Mouse (Mus musculus) MEL (cell line): ENCODE results near the gene Afg1l. TPM values are rescaled to one million over a fixed set of nuclear protein-coding genes. Genes with fewer than 3 reads are reported as not detected.

Experiments
- DNase-seq: peaks from one replicate; pipeline ENCODE4 v3.0.0; 2011; ENCODE audit warnings: low read depth, low spot score
- H3K27ac ChIP-seq: 2 replicates; pipeline ENCODE4 v1.5.1; 2012; ENCODE audit warnings: low read depth, mild to moderate bottlenecking, control low read depth, low read length, moderate library complexity; ENCODE audit not compliant: control insufficient read depth
- H3K27me3 ChIP-seq, 2 experiments: fragments of 150-350 bp in 1 of 2; sonication (generic) in 1 of 2; 2 replicates each; pipeline ENCODE4 v1.6.1; 2012; ENCODE audit warnings: low read length in 2 of 2, mild to moderate bottlenecking in 2 of 2, improper control_type of control experiment in 1 of 2, moderate library complexity in 1 of 2; ENCODE audit not compliant: insufficient read depth in 2 of 2, control insufficient read depth in 1 of 2
- H3K36me3 ChIP-seq, 2 experiments: 2 replicates each; pipeline ENCODE4 v1.6.1; 2012 to 2014; ENCODE audit warnings: low read length in 2 of 2, improper control_type of control experiment in 1 of 2, inconsistent platforms in 1 of 2, mild to moderate bottlenecking in 1 of 2; ENCODE audit not compliant: insufficient read depth in 2 of 2, control insufficient read depth in 1 of 2
- H3K4me1 ChIP-seq, 2 experiments: fragments of 150-350 bp in 1 of 2; sonication (generic) in 1 of 2; 2 replicates each; pipeline ENCODE4 v1.6.1; 2012; ENCODE audit warnings: low read length in 2 of 2, improper control_type of control experiment in 1 of 2, mild to moderate bottlenecking in 1 of 2; ENCODE audit not compliant: insufficient read depth in 2 of 2, control insufficient read depth in 1 of 2
- H3K4me3 ChIP-seq, 2 experiments: fragments of 150-350 bp in 1 of 2; sonication (generic) in 1 of 2; 2 replicates each; pipeline ENCODE4 v1.5.1; 2012; ENCODE audit warnings: low read depth in 2 of 2, low read length in 2 of 2, mild to moderate bottlenecking in 2 of 2, moderate library complexity in 2 of 2, control low read depth in 1 of 2, improper control_type of control experiment in 1 of 2; ENCODE audit not compliant: control insufficient read depth in 1 of 2, insufficient read depth in 1 of 2
- H3K79me2 ChIP-seq: 2 replicates; pipeline ENCODE4 v1.6.1; 2012; ENCODE audit warnings: mild to moderate bottlenecking, low read length, moderate library complexity; ENCODE audit not compliant: control insufficient read depth, poor library complexity, insufficient read depth
- H3K9ac ChIP-seq: 2 replicates; pipeline ENCODE4 v1.6.1; 2012; ENCODE audit warnings: low read depth, mild to moderate bottlenecking, control low read depth, low read length, moderate library complexity; ENCODE audit not compliant: control insufficient read depth, poor library complexity, severe bottlenecking
- H3K9me3 ChIP-seq: fragments of 150-350 bp; sonication (generic); replicated peaks from 2 replicates; pipeline ENCODE4 v1.6.1; 2012; ENCODE audit warnings: mild to moderate bottlenecking, low read length, improper control_type of control experiment, moderate library complexity; ENCODE audit not compliant: insufficient read depth
- CTCF ChIP-seq, 3 experiments: IDR thresholded peaks in 2 of 3; conservative IDR thresholded peaks in 1 of 3; 2 replicates each; pipeline ENCODE4 v1.5.1; 2011 to 2012; ENCODE audit warnings: low read length in 3 of 3, low read depth in 2 of 3, mild to moderate bottlenecking in 2 of 3, improper control_type of control experiment in 1 of 3, inconsistent platforms in 1 of 3, mixed read lengths in 1 of 3, moderate library complexity in 1 of 3; ENCODE audit not compliant: control insufficient read depth in 1 of 3, insufficient read depth in 1 of 3, poor library complexity in 1 of 3, severe bottlenecking in 1 of 3
- E2F4 ChIP-seq: IDR thresholded peaks from 2 replicates; pipeline ENCODE4 v1.6.1; 2011; ENCODE audit warnings: low read depth, low read length, improper control_type of control experiment, borderline replicate concordance
- EP300 ChIP-seq, 2 experiments: IDR thresholded peaks; 2 replicates each; pipeline ENCODE4 v1.6.1; 2011; ENCODE audit warnings: improper control_type of control experiment in 2 of 2, low read length in 2 of 2, low read depth in 1 of 2, mild to moderate bottlenecking in 1 of 2
- ETS1 ChIP-seq: IDR thresholded peaks from 2 replicates; pipeline ENCODE4 v1.6.1; 2012; ENCODE audit warnings: low read depth, mild to moderate bottlenecking, inconsistent platforms, low read length, improper control_type of control experiment, moderate library complexity
- GATA1 ChIP-seq: IDR thresholded peaks from 2 replicates; pipeline ENCODE4 v1.6.1; 2011; ENCODE audit warnings: low read depth, low read length, improper control_type of control experiment
- MYB ChIP-seq: IDR thresholded peaks from 2 replicates; pipeline ENCODE4 v1.6.1; 2011; ENCODE audit warnings: mild to moderate bottlenecking, low read depth, low read length, improper control_type of control experiment
- MYC ChIP-seq: IDR thresholded peaks from 2 replicates; pipeline ENCODE4 v1.6.1; 2011; ENCODE audit warnings: low read depth, mild to moderate bottlenecking, low read length, improper control_type of control experiment, moderate library complexity
- NELFE ChIP-seq: IDR thresholded peaks from 2 replicates; pipeline ENCODE4 v1.6.1; 2011; ENCODE audit warnings: low read depth, low read length, improper control_type of control experiment
- RCOR1 ChIP-seq: IDR thresholded peaks from 2 replicates; pipeline ENCODE4 v1.6.1; 2012; ENCODE audit warnings: low read depth, mild to moderate bottlenecking, inconsistent platforms, low read length, improper control_type of control experiment
- SMC3 ChIP-seq: IDR thresholded peaks from 2 replicates; pipeline ENCODE4 v1.6.1; 2011; ENCODE audit warnings: low read depth, low read length, improper control_type of control experiment
- TAL1 ChIP-seq: IDR thresholded peaks from 2 replicates; pipeline ENCODE4 v1.6.1; 2012; ENCODE audit warnings: mild to moderate bottlenecking, inconsistent platforms, low read length, moderate library complexity, mixed read lengths
- TBP ChIP-seq: IDR thresholded peaks from 2 replicates; pipeline ENCODE4 v1.8.0; 2011; ENCODE audit warnings: low read depth, low read length, improper control_type of control experiment
- TCF12 ChIP-seq: IDR thresholded peaks from 2 replicates; pipeline ENCODE4 v1.6.1; 2014; ENCODE audit warnings: low read depth, mild to moderate bottlenecking, inconsistent platforms, low read length, improper control_type of control experiment, moderate library complexity
- USF2 ChIP-seq, 2 experiments: IDR thresholded peaks; 2 replicates each; pipeline ENCODE4 v1.6.1; 2011 to 2012; ENCODE audit warnings: improper control_type of control experiment in 2 of 2, low read length in 2 of 2, borderline replicate concordance in 1 of 2, inconsistent platforms in 1 of 2, low read depth in 1 of 2, mild to moderate bottlenecking in 1 of 2; ENCODE audit not compliant: insufficient read depth in 1 of 2
- ZMIZ1 ChIP-seq: IDR thresholded peaks from 2 replicates; pipeline ENCODE4 v1.6.1; 2012; ENCODE audit warnings: low read depth, mild to moderate bottlenecking, inconsistent platforms, low read length, improper control_type of control experiment, moderate library complexity
- ZNF384 ChIP-seq: IDR thresholded peaks from 2 replicates; pipeline ENCODE4 v1.6.1; 2012; ENCODE audit warnings: low read depth, mild to moderate bottlenecking, inconsistent platforms, low read length, improper control_type of control experiment
- polyA plus RNA-seq, 2 experiments: library from polyadenylated mRNA; stranded (reverse) in 1 of 2; unstranded in 1 of 2; fragments of >175 nt in 1 of 2; fragments of >200 nt in 1 of 2; gene quantifications; 2 replicates each; pipeline versions ENCODE4 v1.2.1 to v1.2.4; 2012; ENCODE audit warnings: low replicate concordance in 2 of 2, low read depth in 1 of 2; ENCODE audit not compliant: insufficient read length in 2 of 2, insufficient read depth in 1 of 2, missing spikeins in 1 of 2
- total RNA-seq: library from RNA; depleted of rRNA; stranded (reverse); fragments of 300-350 nt; gene quantifications from 2 replicates; pipeline ENCODE4 v1.2.3, GENCODE M21; 2012

Gene Afg1l
- total and polyA plus RNA-seq, 3 experiments: 3.4 to 3.7 TPM; not detected in 1

DNA sequence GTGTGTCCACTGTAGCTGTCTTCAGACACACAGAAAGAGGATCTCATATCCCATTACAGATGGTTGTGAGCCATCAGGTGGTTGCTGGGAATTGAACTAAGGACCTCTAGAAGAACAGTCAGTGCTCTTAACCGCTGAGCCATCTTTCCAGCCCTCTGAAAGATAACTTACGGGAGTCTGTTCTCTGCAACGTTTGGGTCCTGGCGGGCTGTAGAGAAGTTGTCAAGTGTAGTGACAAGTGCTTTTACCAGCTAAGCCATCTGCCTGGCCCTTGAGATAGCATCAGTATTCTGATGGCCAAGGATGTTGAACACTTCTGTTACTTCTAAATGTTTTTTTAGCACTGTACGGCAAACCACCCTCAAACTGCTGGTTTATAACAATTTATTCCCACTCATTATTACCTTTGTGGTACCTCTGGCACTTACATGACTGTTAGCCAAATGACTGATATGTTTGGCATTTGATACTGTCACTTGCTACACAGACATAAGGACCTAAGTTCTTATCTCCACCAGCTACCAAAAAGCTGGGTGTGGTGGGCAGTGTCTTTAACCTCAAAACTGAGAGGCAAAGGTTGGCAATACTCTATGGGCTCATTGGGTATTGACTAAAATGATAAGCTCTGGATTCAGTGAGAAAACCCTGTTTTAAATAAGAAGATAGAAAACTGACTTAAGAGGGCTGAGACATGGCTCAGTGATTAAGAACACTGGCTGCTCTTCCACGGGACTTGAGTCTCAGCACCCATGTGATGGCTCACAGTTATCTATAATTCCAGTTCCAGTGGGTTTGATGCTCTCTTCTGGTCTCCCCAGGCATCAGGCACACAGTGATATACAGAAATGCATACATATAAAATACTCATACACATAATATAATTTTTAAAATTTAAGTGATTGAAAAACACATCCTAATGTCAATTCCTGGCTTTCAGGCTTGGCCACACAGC is 33.1 kb upstream of the Afg1l start:
- H3K9ac ChIP-seq: no peak overlapping the region
- H3K36me3 ChIP-seq: peaks cover 25 to 35% of the 10 kb centered on the region in 2 experiments
- H3K27ac ChIP-seq: peak overlapping the region; percentile 70

DNA sequence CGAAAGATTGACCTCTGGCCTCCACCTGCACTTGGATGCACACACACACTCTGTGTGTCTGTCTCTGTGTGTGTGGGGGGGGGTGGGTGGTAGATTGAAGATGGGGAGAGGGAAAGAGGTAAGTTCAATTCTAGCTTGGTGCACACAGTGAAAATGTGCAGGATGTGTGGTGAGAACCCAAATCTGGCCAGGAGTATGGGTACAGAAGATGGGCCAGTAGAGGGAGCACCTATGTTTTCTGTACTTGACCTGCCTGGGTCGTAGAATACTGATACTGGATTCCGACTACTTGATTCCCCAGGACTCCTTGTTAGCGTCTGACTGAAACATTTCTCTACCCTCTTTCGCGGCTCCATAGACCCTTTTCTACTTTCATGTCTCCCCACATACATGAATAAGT is 31.8 kb upstream of the Afg1l start:
- H3K9ac ChIP-seq: no peak overlapping the region
- peak; percentile 3 to 27 (median 12); a peak in 1 of 6 replicates for TF ChIP-seq CTCF (IDR thresholded peaks at IDR 0.05 in 2 of 3, conservative IDR thresholded peaks at IDR 0.05 in 1 of 3; ENCODE audit: control insufficient read depth in 1 of 3, insufficient read depth in 1 of 3, low read depth in 2 of 3, low read length in 3 of 3, poor library complexity in 1 of 3, severe bottlenecking in 1 of 3)
- TF ChIP-seq SMC3: peak; percentile 11; the same call in 1 of the 2 replicates
- no peak for TF ChIP-seq NELFE
- no peak overlapping the region for H3K4me3 ChIP-seq
- DNase-seq: peak; percentile 33
- H3K27ac ChIP-seq: no peak overlapping the region
- H3K4me1 ChIP-seq: peaks cover 15 to 23% of the 10 kb centered on the region in 2 experiments
- no peaks in the 10 kb centered on the region for H3K27me3 ChIP-seq
- no peaks in the 10 kb centered on the region for H3K9me3 ChIP-seq
- H3K79me2 ChIP-seq: peaks cover 51% of the 10 kb centered on the region
- peaks cover 27 to 44% of the 10 kb centered on the region in 2 experiments for H3K36me3 ChIP-seq

More for the DNA sequence above, 33.1 kb upstream of the Afg1l start:
- peaks cover 11 to 23% of the 10 kb centered on the region in 2 experiments for H3K4me1 ChIP-seq
- TF ChIP-seq MYB: 0 out of 2 replicates have a peak, but pooled peaks have one; percentile 18
- TF ChIP-seq MYC: no peak
- TF ChIP-seq E2F4: no peak
- TF ChIP-seq TAL1: peak; percentile 34; the same call in 1 of the 2 replicates
- TF ChIP-seq ZNF384: peak; percentile 18; the same call in 1 of the 2 replicates
- no peak for TF ChIP-seq USF2 (IDR thresholded peaks at IDR 0.05; ENCODE audit: borderline replicate concordance in 1 of 2, insufficient read depth in 1 of 2, low read depth in 1 of 2, low read length in 2 of 2)
- TF ChIP-seq TBP: peak; percentile 97
- peak; percentile 61 for TF ChIP-seq ETS1
- TF ChIP-seq RCOR1: 0 out of 2 replicates have a peak, but pooled peaks have one; percentile 21
- peak; percentile 72 to 73 for TF ChIP-seq EP300 (IDR thresholded peaks at IDR 0.05; ENCODE audit: low read depth in 1 of 2, low read length in 2 of 2)
- no peak for TF ChIP-seq ZMIZ1
- TF ChIP-seq TCF12: peak; percentile 37; the same call in 1 of the 2 replicates
- peak; percentile 65; the same call in 1 of the 2 replicates for TF ChIP-seq GATA1
- no peak overlapping the region for H3K4me3 ChIP-seq
- H3K27me3 ChIP-seq: no peaks in the 10 kb centered on the region
- H3K9me3 ChIP-seq: no peaks in the 10 kb centered on the region
- peaks cover 52% of the 10 kb centered on the region for H3K79me2 ChIP-seq
- peak; percentile 67 for DNase-seq
